Mouse (Mus musculus): ENCODE measurements around the gene Ushbp1.
"Not testable (repeated sequence)": the region's sequence is repeated elsewhere in the genome, so short reads cannot be mapped to it uniquely, and the experiment has no call there.

The Ushbp1 gene

GRCm38 (mm10) chr8:71369040-71369718 lies 26.4 kb downstream of the Ushbp1 start:
- peak; percentile 23 for DNase-seq (ENCODE audit: low read depth)

- DNase-seq (ENCODE audit: low read depth), result peak; percentile 19
Observed at GRCm38 (mm10) chr8:71368366-71368765, 27.2 kb downstream of the Ushbp1 start.

GRCm38 (mm10) chr8:71367529-71368176 lies 27.9 kb downstream of the Ushbp1 start:
- DNase-seq (ENCODE audit: low read depth), result no peak

GRCm38 (mm10) chr8:71366771-71367528 lies 28.7 kb downstream of the Ushbp1 start, which contains the start of gene Use1:
TSS of gene Use1 (plus strand) at chr8:71366848.
- DNase-seq (ENCODE audit: low read depth), result peak; percentile 98

- no peak for DNase-seq (ENCODE audit: low read depth)
Observed at GRCm38 (mm10) chr8:71358026-71358425, 37.6 kb downstream of the Ushbp1 start.

GRCm38 (mm10) chr8:71351520-71351919 lies 44.1 kb downstream of the Ushbp1 start:
- DNase-seq (ENCODE audit: low read depth), result no peak

- no peak for DNase-seq (ENCODE audit: low read depth)
Observed at GRCm38 (mm10) chr8:71351117-71351516, 44.5 kb downstream of the Ushbp1 start.

GRCm38 (mm10) chr8:71346581-71346980 lies 49.0 kb downstream of the Ushbp1 start:
- DNase-seq (ENCODE audit: low read depth), result no peak

GRCm38 (mm10) chr8:71340625-71341024 lies 55.0 kb downstream of the Ushbp1 start:
- DNase-seq (ENCODE audit: low read depth), result peak; percentile 46

GRCm38 (mm10) chr8:71337834-71338233 lies 57.8 kb downstream of the Ushbp1 start:
- DNase-seq (ENCODE audit: low read depth), result not testable (repeated sequence)

All from naive thymus-derived CD4-positive, alpha-beta T cell, adult 2 months (primary cell).